Mouse (Mus musculus) forebrain, embryonic 10.5 days (tissue): ENCODE measurements at regions not wholly inside any gene's neighbourhood (a gene's known extent, or its start where the extent isn't known, plus 50 kb on each side); places are given as distances from the start of the nearest gene placed in this dataset.
A peak's percentile ranks its signal among the peaks of the same experiment; 100 is the strongest.

Source experiments
- DNase-seq: peaks from one replicate; pipeline ENCODE4 v3.0.0-alpha.2; 2017; ENCODE audit warnings: low spot score; ENCODE audit errors: extremely low spot score
- H3K27ac ChIP-seq: fragments of 300-500 bp; sonication (generic); 2 replicates; pipeline ENCODE4 v1.5.1; 2016; ENCODE audit warnings: mild to moderate bottlenecking
- H3K27me3 ChIP-seq: fragments of 300-500 bp; sonication (generic); 2 replicates; pipeline ENCODE4 v1.6.1; 2016; ENCODE audit warnings: mild to moderate bottlenecking; ENCODE audit not compliant: poor library complexity, severe bottlenecking
- H3K36me3 ChIP-seq: fragments of 300-500 bp; sonication (generic); replicated peaks from 2 replicates; pipeline ENCODE4 v1.6.1; 2016; ENCODE audit warnings: mild to moderate bottlenecking, moderate library complexity
- H3K4me1 ChIP-seq: fragments of 300-500 bp; sonication (generic); 2 replicates; pipeline ENCODE4 v1.6.1; 2016
- H3K4me3 ChIP-seq: fragments of 300-500 bp; sonication (generic); 2 replicates; pipeline ENCODE4 v1.5.1; 2016; ENCODE audit warnings: mild to moderate bottlenecking, moderate library complexity
- H3K9me3 ChIP-seq: fragments of 300-500 bp; sonication (generic); 2 replicates; pipeline ENCODE4 v1.6.1; 2016; ENCODE audit warnings: mild to moderate bottlenecking, moderate library complexity
- WGBS: fragments of 180-500 bp; shearing (Covaris S2); methylation state at CpG from one replicate; pipeline ENCODE4 v1.1.7; 2016; 5-methylcytosine and 5-hydroxymethylcytosine counted together

DNA sequence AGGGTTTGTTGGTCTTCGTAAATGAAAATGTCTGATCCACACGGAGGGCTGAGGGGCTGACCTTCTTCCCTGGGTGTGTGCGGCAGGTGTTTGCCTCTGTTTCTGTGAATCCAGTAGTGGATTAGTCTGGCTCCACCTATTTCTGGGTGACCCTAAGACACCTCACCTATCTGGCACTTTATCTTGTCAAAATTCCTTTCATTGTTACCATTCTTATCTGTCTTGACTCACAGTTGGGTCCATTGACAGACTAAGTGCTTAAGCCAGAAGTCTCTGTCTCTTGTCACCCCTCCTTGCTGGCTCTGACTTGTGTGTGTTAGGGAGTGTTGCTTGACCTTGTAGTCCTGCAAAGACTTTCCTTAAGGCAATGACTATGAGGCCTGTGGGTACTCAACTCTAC lies 178.1 kb downstream of the Gm19410 start:
- WGBS = 89% methylated on average over 3 of the region's 3 CpGs
- DNase-seq = no peak

DNA sequence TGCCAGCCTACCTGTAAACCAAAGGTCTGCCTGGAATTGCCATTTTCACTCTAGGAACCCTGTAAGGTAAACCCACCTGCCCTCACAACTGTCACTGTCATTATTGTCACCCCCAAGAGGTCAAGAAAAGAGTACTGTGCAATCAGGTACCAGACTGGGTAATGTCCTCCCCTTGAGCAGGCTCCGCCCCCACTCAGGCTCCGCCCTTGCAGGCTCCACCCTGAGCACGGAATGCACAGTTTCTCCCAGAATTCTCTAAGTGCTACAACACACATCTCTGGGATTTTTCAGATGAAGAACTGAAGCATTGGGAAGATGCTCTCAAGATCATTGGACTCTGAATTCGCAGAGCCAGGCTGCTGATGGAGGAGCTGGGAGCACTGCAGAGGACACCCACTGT lies 178.9 kb downstream of the Gm19410 start:
- no peak for DNase-seq
- H3K9me3 ChIP-seq = no peaks in the 10 kb centered on the region
- H3K36me3 ChIP-seq = no peaks in the 10 kb centered on the region
- H3K27ac ChIP-seq = no peak overlapping the region
- peaks cover 4% of the 10 kb centered on the region; the same call in 1 of the 2 replicates for H3K4me1 ChIP-seq
- no peak overlapping the region for H3K4me3 ChIP-seq
- WGBS = 85% methylated on average over 4 of the region's 4 CpGs
- no peaks in the 10 kb centered on the region for H3K27me3 ChIP-seq

More for the DNA sequence above, 178.1 kb downstream of the Gm19410 start:
- Histone ChIP-seq H3K4me1 (peaks cover 4% of the 10 kb centered on the region; the same call in 1 of the 2 replicates), H3K9me3 (no peaks in the 10 kb centered on the region), H3K27ac (no peak overlapping the region), H3K4me3 (no peak overlapping the region), H3K36me3 (no peaks in the 10 kb centered on the region), H3K27me3 (no peaks in the 10 kb centered on the region)

DNA sequence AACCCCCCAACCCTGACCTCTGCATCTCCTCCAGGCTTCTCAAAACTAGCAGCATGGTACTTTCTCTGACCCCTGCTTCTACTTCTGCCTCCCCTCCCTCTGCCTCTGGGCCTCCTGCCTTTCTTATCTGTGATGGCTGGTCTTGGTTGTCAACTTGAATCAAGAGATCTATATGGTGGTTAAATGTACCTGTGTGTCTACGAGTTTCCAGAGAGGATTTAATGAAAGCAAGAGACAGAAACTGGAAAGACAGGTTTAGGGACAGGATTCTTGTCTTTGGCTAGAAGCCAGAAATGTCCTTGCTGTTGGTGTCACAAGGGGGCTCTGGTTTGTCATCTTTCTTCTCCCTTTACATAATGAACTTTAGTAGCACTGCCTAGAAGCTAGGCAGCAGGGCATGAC lies 180.9 kb downstream of the Gm19410 start:
- 59% methylated on average over 1 of the region's 1 CpGs for WGBS
- Histone ChIP-seq H3K27me3 (no peaks in the 10 kb centered on the region), H3K27ac (no peak overlapping the region), H3K4me3 (no peak overlapping the region), H3K4me1 (peaks cover 4% of the 10 kb centered on the region; the same call in 1 of the 2 replicates), H3K36me3 (no peaks in the 10 kb centered on the region), H3K9me3 (no peaks in the 10 kb centered on the region)
- DNase-seq = no peak

DNA sequence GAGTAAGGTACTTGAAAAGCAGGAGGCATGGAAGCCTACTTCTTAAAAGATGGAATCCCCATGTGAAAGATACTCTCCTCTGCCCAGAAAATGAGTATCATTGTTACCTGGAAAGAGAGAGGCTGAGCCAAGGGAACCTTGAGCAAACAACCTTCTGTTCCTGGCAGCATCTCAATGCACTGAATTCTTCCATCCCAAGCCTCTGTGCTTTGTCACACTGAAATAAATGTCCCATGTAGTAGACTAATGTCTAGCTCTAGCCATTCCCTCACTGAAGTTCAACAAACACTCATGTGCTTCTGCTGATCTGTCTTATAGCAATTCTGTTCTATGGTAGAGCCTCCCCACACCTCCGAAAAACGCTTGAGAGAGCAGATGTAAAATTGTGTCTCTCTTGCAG lies 182.6 kb downstream of the Gm19410 start:
- Histone ChIP-seq H3K4me3 (no peak overlapping the region), H3K9me3 (no peaks in the 10 kb centered on the region), H3K27me3 (no peaks in the 10 kb centered on the region), H3K36me3 (no peaks in the 10 kb centered on the region), H3K4me1 (peaks cover 4% of the 10 kb centered on the region; the same call in 1 of the 2 replicates), H3K27ac (no peak overlapping the region)
- DNase-seq = no peak
- WGBS = 93% methylated on average over 2 of the region's 2 CpGs

DNA sequence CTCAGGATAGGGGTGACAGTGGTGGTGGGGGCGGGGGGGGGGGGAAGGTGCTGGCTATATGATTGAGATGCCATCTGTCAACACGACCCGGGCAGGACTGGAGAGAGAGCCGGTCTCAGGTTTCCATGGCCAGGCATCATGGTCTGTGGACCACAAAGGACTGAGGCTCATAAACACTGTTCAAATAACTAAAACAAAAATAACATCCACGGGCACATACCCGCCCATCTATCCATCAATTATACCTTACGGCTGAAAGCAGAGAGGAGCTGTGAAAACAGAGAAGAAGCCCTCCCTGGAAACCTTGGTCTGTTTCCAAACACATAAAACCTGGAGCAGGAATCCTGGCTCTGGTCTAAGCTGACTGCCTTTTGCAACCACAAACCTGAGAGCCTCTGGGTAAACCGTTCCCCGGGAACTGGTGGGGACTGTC lies 183.2 kb downstream of the Gm19410 start:
- Histone ChIP-seq H3K9me3 (no peaks in the 10 kb centered on the region), H3K36me3 (no peaks in the 10 kb centered on the region), H3K4me1 (peaks cover 4% of the 10 kb centered on the region; the same call in 1 of the 2 replicates), H3K4me3 (no peak overlapping the region), H3K27ac (no peak overlapping the region), H3K27me3 (no peaks in the 10 kb centered on the region)
- DNase-seq = no peak
- WGBS = 75% methylated on average over 9 of the region's 9 CpGs

DNA sequence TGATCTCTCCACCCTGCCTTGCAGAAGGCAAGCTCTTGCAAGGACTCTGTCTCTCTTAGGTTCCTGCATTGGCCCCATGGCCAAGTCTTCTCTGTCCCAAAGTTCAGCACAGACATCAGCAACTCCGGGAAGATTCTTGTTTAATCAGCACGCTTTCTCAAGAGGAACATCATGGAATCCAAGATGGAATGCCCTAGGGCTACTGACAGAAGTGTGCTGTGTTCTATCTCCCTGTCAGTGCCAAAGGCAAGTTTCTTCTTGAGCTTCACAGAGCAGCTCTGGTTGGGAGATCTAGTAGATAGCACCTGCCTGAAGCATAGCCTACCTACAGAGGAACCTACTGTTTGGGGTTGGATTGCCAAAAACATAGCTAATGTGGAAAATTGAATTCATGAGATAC lies 189.9 kb downstream of the Gm19410 start:
- WGBS = 90% methylated on average over 2 of the region's 2 CpGs
- no peak overlapping the region for H3K27ac ChIP-seq
- H3K9me3 ChIP-seq = no peaks in the 10 kb centered on the region

DNA sequence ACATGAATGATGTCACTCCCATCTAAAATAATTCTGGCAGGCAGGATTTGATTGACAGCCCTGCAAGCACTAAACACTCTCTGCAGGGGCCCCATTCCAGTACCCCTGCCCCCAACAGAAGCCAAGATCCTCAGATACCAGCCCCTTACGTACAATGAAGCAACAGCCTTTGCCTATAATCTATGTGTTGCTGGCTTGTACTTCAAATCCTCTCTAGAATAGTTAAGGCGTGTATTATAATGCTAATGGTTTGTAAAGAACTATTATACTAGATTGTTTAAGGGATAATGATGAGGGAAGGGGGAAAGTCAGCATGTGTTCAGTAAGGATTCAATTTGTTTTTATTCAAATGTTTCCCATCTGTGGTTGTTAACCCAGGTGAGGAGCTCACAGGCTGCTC lies 190.7 kb downstream of the Gm19410 start:
- H3K27me3 ChIP-seq = no peaks in the 10 kb centered on the region
- DNase-seq = no peak
- no peaks in the 10 kb centered on the region for H3K9me3 ChIP-seq
- no peak overlapping the region for H3K4me3 ChIP-seq
- 0 out of 2 replicates have a peak overlapping the region, but pooled peaks have one; percentile 5 for H3K27ac ChIP-seq
- WGBS = 32% methylated on average over 2 of the region's 2 CpGs
- peaks cover 31% of the 10 kb centered on the region for H3K4me1 ChIP-seq
- no peaks in the 10 kb centered on the region for H3K36me3 ChIP-seq

More for the DNA sequence above, 189.9 kb downstream of the Gm19410 start:
- H3K36me3 ChIP-seq = no peaks in the 10 kb centered on the region
- peaks cover 25% of the 10 kb centered on the region for H3K4me1 ChIP-seq
- no peaks in the 10 kb centered on the region for H3K27me3 ChIP-seq
- H3K4me3 ChIP-seq = no peak overlapping the region
- DNase-seq = no peak

DNA sequence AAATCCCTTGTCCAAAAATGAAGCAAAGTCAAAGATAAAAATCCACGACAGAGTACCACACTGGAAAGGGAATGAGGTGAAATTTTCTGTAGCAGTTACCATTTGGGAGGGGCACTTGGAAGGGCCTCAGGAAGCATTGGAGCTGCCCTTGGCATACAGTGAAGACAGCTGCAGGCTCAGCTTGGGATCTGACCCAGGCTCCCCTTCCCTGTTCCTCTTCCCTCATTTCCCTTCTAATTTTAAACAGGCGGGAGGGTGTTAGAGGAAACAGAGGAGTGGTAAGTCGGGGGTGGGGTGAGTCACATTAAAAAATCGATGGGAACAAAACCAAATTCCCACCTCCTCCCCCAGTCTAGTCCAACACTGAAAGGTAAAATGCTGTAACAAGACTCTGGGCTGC lies 193.6 kb downstream of the Gm19410 start:
- Histone ChIP-seq H3K9me3 (no peaks in the 10 kb centered on the region), H3K27me3 (no peaks in the 10 kb centered on the region), H3K4me3 (no peak overlapping the region), H3K4me1 (peaks cover 40% of the 10 kb centered on the region), H3K27ac (no peak overlapping the region), H3K36me3 (no peaks in the 10 kb centered on the region)
- WGBS = 72% methylated on average over 4 of the region's 4 CpGs
- DNase-seq = no peak

DNA sequence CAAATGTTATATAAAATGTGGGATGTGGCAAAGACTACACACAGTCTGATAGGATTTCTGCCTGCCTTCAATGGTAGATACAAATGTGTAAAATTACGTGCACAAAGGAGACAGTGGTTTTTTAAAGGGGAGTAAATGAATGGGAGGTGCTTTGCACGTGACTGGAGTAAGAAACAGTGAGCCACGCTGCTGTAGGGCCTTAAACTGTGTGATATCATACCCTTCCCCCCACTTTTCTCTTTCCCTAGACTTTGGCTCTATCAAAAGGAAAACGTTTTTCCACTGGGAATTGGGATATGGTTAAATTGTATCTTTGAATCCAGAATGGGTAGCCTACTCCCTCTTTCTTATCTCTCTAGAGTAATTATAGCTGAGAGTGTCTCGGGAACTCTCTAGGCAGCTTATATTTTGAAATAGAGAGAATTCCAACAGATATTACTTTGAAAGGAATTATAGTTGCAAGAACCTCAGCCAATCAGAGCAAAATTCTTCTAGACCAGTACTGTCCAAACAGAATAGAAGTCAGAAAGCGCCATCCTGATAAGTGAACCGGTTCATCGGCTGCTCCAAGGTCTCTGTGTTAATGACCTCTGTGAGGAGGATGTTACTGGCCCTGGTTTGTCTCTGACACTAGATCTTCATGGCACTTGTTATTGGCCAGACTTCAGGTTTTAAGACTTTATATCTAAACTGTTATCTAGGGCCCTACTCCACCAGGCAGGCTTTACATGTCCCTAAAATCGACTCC lies 195.5 kb downstream of the Gm19410 start:
- no peaks in the 10 kb centered on the region for H3K9me3 ChIP-seq
- H3K36me3 ChIP-seq = no peaks in the 10 kb centered on the region
- no peak for DNase-seq
- 0 out of 2 replicates have a peak overlapping the region, but pooled peaks have one; percentile 71 for H3K27ac ChIP-seq
- H3K4me3 ChIP-seq = no peak overlapping the region
- 84% methylated on average over 9 of the region's 9 CpGs for WGBS
- peaks cover 39% of the 10 kb centered on the region for H3K4me1 ChIP-seq
- H3K27me3 ChIP-seq = no peaks in the 10 kb centered on the region

DNA sequence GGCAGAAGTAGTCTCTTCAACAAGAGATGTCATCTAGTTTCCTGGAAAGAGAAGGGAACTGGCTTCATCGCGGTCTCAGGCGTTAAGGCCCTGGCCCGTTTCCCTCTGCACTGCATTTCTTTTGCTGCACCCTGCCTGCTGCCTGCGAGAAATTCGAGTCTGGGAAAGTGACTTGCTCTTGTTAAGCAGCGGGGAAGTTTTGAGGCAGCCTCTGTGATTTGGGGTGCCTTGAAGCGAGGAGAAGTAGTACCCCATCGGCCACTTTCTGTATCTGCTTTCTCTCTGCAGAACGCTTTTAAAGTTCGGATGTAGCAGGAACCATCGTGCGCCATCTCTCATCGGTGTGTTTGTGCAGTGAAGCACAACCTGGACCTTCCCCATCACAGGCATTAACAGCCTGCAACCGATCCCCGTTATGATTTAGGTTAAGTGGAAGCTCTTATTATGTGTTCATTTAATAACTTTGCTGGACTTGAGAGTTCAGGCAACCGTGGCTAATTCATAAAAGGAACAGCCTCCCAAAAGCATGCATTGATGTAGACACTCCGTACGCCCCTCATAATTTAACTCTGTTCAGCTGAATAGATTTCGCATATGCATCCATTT lies 196.1 kb downstream of the Gm19410 start:
- no peak for DNase-seq
- no peaks in the 10 kb centered on the region for H3K27me3 ChIP-seq
- H3K27ac ChIP-seq = peak overlapping the region; percentile 71; the same call in 1 of the 2 replicates
- H3K4me3 ChIP-seq = no peak overlapping the region
- WGBS = 66% methylated on average over 20 of the region's 20 CpGs
- no peaks in the 10 kb centered on the region for H3K36me3 ChIP-seq
- H3K4me1 ChIP-seq = peaks cover 32% of the 10 kb centered on the region
- H3K9me3 ChIP-seq = no peaks in the 10 kb centered on the region

DNA sequence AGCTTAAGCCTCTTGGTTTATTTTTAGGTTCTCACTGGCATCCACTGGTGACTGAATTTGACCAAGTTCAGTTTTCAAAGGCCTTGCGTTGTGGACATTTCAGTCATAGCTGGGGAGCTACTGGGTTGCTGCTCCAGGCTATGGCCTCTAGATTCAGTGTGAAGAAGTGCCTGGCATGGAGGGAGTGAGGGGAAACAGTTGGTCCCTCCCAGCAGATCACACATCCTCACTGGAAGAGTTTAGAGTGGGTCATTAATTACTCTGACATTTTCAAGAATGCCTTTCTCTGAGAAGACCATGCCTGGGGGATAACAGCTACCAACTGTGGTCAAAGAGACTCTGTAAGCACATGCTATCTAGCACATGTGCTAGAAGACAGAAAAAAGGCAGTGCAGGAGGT lies 199.3 kb downstream of the Gm19410 start:
- no peak overlapping the region for H3K4me3 ChIP-seq
- H3K4me1 ChIP-seq = peaks cover 22% of the 10 kb centered on the region
- H3K27ac ChIP-seq = no peak overlapping the region
- no peak for DNase-seq
- no peaks in the 10 kb centered on the region for H3K27me3 ChIP-seq
- no peaks in the 10 kb centered on the region for H3K36me3 ChIP-seq
- no peaks in the 10 kb centered on the region for H3K9me3 ChIP-seq
- WGBS = 63% methylated on average over 1 of the region's 1 CpGs

DNA sequence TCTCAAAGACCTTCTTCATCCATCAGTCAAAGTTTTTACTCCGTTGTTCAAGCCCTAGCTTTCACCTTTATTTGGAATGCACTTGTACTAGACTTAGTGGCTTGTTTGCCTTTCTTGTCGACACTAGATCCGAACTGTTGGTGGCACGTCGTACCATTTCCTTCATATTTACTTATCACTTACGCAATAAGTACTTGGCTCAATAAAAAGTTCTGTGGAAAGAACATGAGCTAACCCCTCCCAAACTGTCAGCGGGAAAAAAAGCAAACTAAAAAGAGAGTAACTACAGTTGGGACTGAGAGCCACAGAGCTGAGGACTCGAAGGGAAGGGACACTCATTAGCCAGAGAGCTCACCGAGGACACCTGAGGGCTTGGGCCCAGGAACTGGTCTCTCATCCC lies 202.8 kb downstream of the Gm19410 start:
- DNase-seq = no peak
- Histone ChIP-seq H3K36me3 (no peaks in the 10 kb centered on the region), H3K4me3 (no peak overlapping the region), H3K27me3 (no peaks in the 10 kb centered on the region), H3K9me3 (no peaks in the 10 kb centered on the region), H3K27ac (no peak overlapping the region), H3K4me1 (peaks cover 6% of the 10 kb centered on the region)
- 91% methylated on average over 9 of the region's 9 CpGs for WGBS

DNA sequence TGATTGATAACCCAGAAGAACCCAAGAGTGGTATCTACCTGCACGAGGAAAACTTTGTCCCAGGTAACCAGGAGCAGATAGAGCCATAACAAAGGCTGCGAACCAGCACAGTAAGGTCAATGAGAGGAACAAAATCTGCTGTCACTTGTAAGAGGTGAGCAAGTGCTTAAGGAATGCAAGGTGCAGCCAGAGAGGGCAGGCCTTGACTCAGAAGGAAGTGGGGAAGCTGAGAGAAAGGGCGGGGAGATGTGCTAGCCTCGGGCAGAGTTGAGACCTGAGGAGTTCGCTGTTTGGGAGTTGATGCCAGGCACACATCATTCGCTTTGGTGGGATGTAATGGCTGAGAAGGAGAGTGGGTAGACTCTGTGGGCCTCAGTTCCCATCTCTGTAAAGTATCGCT lies 205.5 kb downstream of the Gm19410 start:
- no peak for DNase-seq
- H3K27ac ChIP-seq = no peak overlapping the region
- no peaks in the 10 kb centered on the region for H3K36me3 ChIP-seq
- WGBS = 88% methylated on average over 7 of the region's 7 CpGs
- H3K27me3 ChIP-seq = no peaks in the 10 kb centered on the region
- no peak overlapping the region for H3K4me3 ChIP-seq
- H3K9me3 ChIP-seq = no peaks in the 10 kb centered on the region
- no peaks in the 10 kb centered on the region for H3K4me1 ChIP-seq
